Mouse (Mus musculus) spleen, adult 2 months (tissue): ENCODE data around the gene Bckdk.
A peak's percentile ranks its signal among the peaks of the same experiment; 100 is the strongest.

Experiments used
- CTCF ChIP-seq: fragments of 200-500 bp; IDR thresholded peaks from 2 replicates; pipeline ENCODE4 v1.5.1; 2011; ENCODE audit warnings: mild to moderate bottlenecking, inconsistent platforms; ENCODE audit not compliant: insufficient read depth, insufficient read length, insufficient replicate concordance; ENCODE audit errors: extremely low read depth
- POLR2A ChIP-seq: fragments of 200-500 bp; IDR thresholded peaks from 2 replicates; pipeline ENCODE4 v1.6.1; 2011; ENCODE audit warnings: low read depth, low read length, inconsistent platforms

GRCm38 (mm10) chr7:127912190-127912871, 8.4 kb downstream of the Bckdk start, which contains the start of gene Kat8:
- peak; percentile 30; the same call in 1 of the 2 replicates for TF ChIP-seq POLR2A
- TF ChIP-seq CTCF, result no peak
